Mouse (Mus musculus) frontal cortex, postnatal 25 days (tissue): ENCODE data around the gene Fads3.
A peak's percentile ranks its signal among the peaks of the same experiment; 100 is the strongest.

Source experiments
- DNase-seq, 2 experiments: peaks; one replicate each; pipeline ENCODE4 v3.0.0; 2022; ENCODE audit warnings: low spot score in 2 of 2

Fads3 gene

DNA sequence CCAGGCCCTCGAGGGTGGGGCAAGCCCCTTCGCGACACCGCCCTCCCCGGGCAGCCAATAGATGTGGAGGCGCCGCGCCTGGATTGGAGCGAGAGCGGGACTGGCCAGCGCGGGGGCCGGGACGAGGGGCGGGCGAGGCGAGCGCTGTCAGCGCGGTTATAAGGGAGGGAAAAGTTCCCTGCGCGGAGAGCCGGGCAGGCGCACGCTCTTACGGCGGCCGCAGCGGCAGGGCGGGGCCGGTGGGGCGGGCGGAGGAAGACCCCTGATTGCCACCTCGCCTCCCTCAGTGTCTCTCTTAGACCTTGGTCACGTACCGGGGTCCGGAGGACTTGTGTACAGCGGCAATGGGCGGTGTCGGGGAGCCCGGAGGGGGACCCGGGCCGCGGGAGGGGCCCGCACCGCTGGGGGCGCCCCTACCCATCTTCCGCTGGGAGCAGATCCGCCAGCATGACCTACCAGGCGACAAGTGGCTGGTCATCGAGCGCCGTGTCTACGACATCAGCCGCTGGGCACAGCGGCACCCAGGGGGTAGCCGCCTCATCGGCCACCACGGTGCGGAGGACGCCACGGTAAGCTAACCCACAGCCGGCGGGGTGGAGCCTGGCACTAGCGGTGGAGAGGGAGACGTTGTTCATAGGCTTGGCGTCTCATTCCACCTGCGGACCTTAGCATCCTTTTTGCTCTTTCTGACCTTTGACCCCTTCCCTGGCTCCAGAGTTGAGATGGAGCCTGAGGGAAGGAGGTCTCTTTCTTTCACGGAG is at the start of gene Fads3:
Fads3 (plus strand) TSS at position 182 of the 761 bp plus-strand sequence.
- peak; percentile 49 to 56 for DNase-seq

DNA sequence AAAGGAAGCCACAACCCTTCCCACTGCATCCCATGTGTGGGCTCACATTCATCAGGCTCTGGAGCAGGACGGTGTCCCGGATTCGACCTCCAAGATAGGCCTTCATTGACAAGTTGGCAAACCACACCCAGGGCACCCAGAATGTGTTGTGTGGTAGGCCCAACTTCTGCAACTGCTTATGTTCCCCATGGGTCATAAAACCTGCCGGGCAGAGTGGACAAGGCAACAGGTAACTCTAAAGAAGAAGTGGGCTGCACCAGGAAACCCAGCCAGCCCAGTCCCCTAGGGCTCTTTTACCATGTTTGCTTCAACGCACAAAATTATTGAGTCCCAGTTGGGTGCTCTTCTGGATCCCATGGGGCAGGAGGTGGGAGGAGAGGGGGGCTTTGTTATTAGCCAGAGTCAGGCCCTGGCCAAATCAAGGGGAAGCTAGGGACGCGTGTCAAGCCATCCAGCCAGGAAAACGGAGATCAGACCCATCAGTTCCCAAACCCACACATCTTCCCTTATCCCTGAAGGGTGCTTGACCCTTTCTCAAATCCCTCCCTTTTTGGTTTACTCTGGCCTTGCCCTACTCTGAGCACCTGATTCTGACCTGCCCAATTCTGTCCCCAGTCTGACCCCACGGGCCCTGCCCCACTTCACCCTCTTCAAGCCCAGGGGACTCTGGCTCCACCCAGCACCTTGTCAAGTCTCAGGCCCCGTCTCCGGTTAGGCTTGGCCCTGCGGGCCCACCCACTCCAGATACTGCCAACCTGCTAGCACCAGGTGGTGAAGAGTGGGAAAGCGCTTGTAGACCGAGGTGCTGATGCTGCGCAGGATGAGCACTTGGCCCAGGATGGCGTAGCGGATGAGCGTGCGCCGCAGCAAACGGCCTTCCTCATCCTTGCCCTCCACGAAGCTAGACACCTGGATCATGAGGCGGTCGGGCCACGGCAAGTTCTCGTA is 49.1 kb upstream of the Fads3 start:
- no peak for DNase-seq

DNA sequence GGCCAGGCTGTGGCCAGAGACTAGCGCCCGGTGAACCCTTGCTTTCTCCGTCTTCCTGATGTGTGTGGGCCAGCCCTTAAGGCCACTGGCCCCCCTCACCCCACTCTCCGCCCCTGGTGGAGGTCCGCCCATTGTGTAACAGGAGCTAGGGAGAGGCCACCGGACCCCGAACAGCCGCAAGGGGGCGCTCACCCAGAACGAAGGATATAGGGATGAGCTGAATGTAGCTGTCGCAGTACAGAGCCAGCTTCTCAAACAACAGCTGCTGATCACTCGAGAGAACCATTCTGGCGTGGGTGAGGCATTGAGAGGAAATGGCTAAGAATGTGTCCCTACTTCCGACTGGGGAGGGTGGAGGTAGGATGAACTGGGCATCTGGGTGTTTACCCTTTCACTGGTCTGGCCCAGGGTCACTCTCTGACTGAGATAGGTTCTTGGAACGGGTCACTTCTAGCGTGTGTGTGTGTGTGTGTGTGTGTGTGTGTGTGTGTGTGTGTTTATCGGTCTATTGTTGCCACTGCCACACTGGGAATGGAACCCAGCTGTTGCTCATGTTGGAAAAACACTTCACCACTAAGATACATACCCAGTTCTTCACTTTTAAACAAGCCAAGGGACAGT is 48.2 kb upstream of the Fads3 start:
- peak; percentile 74 to 77 for DNase-seq

DNA sequence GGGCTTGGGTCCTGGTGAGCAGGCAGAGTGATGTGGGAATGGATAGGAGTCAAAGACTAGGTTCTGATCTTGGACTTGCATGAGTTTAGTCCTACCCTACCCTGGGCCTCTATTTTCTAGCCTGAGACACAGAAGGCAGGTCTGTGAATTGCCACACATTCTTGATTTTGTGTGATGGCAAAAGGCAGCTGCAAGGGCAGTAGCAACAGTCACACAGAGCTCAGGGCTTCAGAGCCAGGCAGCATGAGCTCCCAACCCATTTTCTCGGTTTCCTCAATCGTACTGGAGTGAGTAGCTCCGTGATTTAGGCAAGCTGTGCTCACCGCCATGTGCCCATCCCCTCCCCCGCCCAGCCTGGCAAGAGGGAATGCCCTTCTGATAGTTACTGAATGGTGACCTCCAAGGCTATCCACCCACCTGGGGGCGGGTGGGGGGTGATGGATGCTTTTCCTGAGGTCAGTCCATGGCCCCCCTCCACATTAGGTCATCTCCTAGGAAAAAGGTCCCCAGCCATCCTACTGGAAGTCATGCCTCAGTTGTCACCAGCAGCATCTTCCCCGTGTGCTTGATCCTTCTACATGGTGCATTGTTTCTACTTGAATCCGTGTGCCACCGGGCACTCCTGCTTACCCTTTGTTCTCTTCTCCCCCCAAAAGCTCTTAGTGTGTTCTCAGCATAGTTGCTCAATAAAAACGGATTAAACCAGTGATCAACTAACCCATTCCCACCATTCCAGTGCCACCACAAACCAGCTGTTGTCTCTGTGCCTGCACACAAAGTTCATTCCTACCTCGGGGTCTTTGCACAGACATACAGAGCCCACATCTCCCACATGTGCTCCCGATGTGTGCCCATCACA is 43.9 kb upstream of the Fads3 start:
- no peak for DNase-seq

DNA sequence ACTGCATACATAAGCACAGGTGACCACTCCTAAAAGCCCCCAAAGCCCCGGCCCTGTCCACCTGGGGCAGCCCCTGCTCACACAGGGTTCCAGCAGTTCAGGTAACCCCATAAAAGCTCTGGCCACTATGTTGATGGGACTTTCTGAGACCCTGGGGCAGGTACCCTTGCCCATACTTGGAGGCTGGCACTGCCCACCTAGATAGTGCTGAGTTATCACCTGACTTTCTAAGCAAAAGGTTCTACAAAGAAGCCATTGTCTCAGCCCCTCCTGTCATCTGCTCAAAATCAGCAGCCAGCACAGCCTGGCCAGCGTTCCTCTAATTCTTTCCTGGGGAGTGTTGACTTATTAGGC is 43.3 kb upstream of the Fads3 start:
- DNase-seq: no peak

DNA sequence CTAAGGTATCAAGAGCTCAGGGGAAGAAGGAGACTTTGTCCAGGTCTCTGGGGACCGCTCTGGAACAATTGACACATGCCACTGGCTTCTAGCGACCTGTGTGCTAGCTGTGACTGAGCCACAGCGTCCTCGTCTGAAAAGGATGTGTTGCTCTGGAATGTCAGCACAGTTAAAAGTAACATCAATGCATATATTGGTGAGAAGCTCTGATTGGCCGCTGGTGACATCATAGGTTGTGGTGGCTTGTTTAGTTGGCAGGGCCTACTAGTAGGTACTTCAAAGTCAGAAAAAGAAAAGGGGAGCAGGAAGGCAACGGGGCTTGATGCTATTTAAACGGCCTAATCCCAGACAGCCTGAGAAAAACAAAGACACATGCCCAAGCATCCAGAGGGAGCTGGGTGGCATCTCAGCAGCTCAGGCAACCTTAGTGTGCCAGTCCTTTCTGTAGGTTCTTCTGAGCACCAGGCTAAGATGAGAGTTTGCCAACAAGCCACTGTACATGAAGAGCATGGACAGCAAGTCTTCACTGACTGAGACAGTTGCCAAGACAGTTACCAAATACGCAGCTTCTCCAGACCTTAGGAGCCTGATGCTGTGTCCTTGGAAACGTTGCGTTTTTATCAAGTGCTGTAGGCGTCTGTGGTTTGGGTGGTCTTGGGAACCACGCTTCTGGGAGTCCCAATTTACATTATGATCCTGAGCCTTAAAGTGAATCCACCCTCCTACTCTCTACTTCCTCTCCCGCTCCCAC is 42.5 kb upstream of the Fads3 start:
- DNase-seq: no peak

DNA sequence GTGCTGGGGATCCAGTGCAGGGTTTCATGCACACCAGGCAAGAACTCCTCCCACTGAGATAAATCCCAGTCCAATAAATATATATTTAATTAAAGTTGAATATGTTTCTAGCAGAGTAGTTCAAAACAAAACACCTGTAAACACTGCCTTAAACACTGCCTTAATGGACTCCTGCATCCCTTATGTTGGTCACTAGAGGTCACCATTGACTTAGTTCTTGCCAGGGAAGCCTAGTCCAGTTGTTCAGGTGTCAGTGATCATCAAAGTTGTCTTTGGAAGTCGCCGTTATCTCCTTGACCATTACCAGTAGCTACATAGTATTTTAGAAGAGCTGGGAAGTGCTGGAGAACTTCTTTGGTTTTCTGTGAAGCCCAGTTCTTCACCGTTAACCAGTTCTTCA is 41.0 kb upstream of the Fads3 start:
- no peak for DNase-seq

DNA sequence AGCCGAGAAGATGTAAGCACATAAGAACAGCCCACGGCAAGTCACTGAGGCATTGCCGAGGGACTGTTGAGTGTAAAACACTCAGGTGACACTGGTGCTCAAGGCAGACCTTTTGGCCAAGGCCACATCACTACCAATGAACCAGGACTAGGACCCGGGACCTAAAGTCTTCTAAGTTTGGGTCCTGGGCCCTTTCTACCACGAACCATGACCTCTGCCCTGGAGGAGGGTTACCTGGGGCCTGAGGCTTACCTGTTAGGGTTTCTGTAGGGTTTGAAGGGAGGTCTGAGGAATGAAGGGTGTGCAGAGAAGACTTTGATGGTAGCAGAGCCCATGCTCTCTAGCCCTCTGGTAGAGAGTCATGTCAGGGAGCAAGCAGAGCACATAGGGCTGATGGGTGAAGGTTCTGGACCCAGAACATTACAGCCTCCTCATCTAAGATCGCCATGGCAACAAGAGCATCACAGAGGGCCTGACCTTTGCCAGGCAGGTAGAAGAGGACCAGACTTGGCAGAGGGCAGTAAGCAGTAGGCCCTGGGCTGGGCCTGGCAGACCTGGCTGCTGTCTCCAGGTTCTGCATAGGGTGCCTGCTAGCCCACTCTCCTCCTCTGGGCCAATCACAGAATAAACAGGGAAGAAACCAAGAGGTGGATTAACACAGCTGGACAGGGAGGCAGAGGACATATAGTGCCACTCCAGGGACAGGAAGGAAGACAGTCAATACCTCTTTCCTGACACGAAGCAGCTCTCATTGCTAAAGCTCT is 40.0 kb upstream of the Fads3 start, which contains the start of the genes Best1 and Rab3il1:
Best1 (minus strand) TSS at position 428 of the 764 bp plus-strand sequence.
Rab3il1 (plus strand) TSS at position 464 of the 764 bp plus-strand sequence.
- DNase-seq: no peak

DNA sequence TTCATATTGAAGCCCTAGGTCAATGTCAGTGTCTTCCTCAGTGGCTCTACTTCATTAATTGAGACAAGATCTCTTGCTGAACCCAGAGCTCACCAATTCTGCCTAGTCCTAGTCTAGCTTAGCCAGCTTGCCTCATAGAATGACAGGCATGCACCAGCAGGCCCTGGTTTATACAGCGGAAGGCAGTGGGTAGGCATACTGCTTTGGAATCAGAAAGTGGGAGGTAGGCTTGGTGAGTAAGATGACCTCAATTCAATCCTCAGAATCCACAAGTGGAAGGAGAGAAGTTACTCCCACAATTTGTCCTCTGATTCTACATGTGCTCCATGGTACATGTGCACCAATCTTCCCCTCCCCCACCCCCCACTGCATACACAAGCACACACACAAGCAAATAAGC is 37.7 kb upstream of the Fads3 start:
- DNase-seq: no peak

DNA sequence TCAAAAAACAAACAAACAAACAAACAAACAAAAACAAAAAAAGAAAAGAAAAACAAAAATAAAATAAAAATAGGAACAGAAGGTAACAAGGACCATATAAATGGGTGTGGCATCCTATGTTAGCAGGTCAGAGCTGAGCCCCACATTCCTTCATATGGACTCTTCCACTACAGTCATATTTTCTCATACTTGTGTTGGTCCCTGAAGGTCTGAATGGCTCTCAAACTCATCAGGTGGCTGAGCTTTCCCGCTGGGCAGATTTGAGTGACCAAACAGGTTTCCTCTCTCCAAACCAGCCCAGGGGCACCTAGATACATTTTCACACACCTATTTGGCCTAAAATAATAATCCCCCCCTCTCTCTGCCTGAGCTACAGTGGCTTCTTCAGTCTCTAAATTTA is 30.0 kb upstream of the Fads3 start:
- DNase-seq: no peak

DNA sequence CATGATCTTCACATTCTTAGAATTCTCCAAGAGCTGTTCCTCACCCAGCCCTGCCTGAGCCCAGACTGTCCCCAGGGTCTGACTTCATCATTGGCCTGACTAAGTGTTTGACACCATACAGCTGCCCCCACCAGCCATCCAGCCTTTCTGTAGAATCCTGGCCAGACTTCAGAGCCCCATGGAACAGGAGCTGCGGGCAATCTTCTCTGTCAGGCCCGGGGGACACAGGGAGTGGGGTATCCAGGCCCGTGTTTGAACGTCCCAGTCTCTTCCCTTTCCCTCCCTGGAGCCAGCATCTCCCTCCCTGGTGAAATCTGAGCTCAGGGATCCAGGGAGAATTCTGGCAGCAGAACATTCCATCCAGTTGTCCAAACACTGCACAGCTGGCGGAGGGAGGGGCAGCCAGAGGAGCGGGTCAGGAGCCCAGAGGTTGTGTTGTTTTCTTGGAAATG is 28.5 kb upstream of the Fads3 start:
- no peak for DNase-seq

DNA sequence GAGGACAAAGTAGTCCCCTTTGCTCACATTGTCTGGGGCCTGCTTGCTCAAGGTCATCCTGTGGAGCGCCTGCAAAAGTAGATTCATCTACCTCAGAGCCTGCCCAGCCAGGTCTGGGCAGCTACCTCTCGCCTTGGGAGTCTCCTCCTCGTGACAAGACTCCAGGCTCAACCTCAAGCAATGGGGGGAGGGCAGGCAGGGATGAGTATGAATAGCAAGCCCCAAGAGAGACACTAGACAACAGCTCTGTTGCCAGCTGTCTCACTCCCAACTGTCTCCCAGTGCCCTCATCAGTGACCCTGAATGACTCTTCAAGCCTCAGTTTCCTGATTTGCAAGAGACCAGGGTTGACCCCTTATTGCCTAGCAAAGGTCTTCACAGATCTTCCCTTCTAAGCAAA is 28.0 kb upstream of the Fads3 start:
- no peak for DNase-seq

DNA sequence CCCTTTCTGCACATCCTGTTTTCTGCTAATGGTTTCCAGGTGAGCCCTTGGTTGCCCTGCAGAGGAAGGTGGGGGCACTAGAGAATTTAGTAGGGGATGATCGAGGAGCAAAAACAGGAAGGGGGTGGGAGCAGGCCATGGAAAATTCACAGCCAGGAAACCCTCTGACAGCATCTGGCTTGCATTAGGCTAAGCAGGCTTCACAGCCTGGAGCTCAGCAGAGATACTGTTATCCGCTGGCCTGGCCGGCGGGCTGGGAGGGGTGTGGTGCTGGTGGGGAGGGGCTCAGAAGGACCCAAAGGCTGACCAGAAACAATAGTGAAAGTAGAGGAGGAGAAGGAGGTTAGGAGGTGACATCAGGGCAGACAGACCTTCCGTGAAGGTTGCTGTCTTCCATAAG is 27.5 kb upstream of the Fads3 start:
- DNase-seq: no peak

DNA sequence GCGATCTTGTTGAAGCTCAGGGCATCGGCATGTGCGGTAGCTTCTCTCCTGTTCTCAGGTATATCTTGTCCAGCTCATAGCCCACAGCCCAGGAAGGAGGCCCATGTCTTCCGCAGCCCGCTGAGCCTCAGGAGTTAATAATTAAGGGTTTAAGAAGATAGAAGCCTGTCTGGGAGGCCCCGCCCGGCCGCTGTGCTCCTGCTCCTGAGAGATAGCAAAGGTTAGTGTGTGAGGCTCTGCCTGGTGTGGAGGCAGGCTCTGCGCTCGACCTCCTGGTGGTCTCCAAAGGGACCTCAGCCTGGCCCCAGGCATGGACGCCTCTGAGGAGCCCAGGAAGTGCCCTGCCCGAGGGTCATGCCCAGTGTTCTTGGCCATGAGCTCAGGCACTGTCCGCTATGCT is 26.5 kb upstream of the Fads3 start:
- DNase-seq: no peak

DNA sequence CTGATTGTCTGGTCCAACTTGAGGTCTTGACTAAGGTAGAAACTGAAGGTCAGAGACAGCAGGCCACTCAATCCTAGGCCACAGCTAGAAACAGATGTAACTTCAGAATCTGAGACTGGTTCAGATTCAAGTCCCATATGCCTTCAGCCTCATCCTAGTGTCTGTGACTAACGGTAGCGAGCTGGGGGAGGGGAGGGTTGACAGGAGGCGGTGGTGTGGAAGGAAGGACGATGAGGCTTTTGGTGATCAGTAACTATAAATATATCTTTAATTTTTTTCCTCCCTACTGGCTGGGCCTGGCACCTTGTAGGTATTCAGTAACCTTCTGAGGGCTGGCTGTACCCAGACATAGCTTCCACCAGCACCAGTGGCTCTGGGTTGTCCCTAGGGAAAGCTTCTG is 25.9 kb upstream of the Fads3 start:
- DNase-seq: no peak

DNA sequence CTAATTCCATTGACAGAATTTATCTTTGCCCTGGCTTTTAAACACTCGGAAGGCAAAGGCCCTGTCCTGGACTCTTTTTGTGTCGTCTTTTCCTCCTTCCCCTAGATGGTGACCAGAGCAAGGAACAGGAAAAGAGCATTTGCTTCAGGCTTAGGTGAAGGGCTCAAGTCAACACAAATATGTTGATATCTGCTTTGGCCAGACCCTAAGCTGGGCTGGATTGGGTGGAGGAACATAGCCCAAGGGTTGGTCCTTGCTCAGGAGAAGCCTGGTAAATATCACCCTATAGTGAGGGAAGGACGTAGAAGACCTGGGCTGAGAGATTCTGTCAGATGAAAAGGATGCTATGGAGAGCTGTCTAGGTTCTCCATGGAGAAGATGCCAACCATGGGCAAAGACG is 25.2 kb upstream of the Fads3 start:
- DNase-seq: no peak

DNA sequence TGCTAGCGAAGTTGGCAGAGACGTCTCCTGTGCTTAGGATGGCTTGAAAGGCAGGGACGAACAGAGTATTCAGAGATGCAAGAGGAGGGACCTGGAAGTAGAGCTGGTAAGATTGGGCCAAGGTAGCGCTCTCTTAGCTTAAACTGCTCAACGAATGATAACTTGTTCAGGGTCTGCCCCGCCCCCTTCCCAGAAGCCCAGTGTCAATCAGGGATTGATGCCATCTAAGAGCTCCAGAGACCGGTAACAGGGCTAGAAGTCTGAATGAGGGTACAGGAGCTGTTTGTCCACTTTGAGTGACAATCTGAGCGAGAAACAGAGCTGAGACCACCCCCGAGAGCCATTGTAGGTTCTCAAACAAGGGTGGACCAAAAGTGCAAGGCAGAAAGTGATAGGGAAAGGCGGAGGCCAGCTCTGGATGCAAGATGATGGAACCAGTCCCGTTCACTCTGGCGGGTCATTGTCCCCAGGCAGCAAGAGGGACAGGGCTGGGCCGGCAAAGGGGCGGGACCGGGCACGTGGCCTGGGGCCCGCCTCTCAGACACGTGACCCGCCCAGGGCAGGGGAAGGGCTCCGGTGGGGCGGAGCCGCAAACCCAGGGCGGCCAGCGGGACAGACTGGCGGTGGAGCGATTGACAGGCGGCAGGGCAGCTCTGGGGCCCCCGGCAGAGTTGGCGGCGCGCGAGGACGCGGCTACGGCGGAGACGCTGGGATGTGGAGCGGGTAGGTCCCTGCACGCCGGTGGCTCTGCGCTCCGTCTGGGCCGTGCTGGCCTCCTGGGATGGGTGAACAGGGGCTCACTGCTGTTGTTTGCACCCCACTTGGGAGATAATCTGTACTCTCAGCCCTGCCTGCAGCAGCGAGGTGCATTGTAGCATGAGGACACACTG is 23.5 kb upstream of the Fads3 start:
- peak; percentile 57 to 66 for DNase-seq

DNA sequence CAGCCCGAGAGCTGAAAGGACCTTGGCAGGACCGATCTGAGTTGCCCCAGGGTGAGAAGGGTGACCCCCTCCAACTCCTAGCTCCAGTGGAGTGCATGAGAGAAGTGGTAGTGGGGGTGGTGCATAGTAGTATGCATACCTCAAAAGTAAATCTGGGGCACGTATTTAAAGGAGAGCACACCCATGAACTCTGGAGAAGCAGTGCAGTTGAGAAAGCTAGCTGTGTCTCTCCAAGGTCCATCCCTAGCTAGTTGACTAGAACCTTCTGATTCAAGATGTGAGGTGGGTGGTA is 22.9 kb upstream of the Fads3 start:
- no peak for DNase-seq

DNA sequence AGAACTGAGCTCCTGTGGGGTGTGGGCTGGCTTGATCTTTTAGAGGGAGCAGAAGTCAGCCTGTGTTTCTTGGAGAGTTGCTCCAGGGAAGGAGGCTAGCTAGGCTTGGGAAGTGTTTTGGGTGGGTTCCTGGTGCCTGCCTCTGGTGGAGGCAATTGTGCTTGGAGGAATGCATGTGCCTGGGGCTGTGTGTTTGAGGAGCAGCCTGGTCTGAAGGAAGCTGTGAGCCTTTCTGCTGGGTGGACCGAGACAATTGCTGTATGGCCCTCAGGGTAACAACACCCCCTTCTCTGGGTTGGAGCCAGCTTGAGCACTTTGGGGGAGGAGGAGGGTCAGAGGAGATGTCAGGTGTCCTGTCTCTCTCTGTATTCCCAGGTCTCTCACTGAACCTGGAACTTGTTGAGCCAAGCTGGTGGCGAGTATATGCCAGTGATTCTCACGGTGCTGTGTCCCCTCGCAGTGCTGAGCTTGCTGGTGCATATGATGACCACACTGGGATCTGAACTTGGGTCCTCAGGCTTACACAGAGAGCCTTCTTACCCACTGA is 22.1 kb upstream of the Fads3 start:
- no peak for DNase-seq
